Mouse (Mus musculus) megakaryocyte, embryonic 14.5 days (primary cell): Measurements from ENCODE around the gene Map2k1. TPM values are rescaled to one million over a fixed set of nuclear protein-coding genes. Genes with fewer than 3 reads are reported as not detected.
A peak's percentile ranks its signal among the peaks of the same experiment; 100 is the strongest.
"Not testable (repeated sequence)": the region's sequence is repeated elsewhere in the genome, so short reads cannot be mapped to it uniquely, and the experiment has no call there.

Source experiments
- H3K27me3 ChIP-seq: replicated peaks from 2 replicates; pipeline ENCODE3; 2012; ENCODE audit warnings: inconsistent platforms
- H3K36me3 ChIP-seq: replicated peaks from 2 replicates; pipeline ENCODE3; 2012; ENCODE audit warnings: low read length, inconsistent platforms, mixed read lengths
- H3K4me1 ChIP-seq: 2 replicates; pipeline ENCODE4 v1.6.1; 2012; ENCODE audit warnings: inconsistent platforms
- H3K4me3 ChIP-seq: replicated peaks from 2 replicates; pipeline ENCODE3; 2012; ENCODE audit warnings: moderate library complexity, mild to moderate bottlenecking, inconsistent platforms
- H3K9me3 ChIP-seq: 2 replicates; pipeline ENCODE4 v1.6.1; 2012; ENCODE audit warnings: inconsistent platforms
- FLI1 ChIP-seq: IDR thresholded peaks from 2 replicates; pipeline ENCODE4 v1.6.1; 2012; ENCODE audit warnings: low read length, inconsistent platforms, mixed read lengths
- GATA1 ChIP-seq: IDR thresholded peaks from 3 replicates; pipeline ENCODE4 v1.6.1; 2012; ENCODE audit warnings: mixed read lengths, low read length, inconsistent platforms, borderline replicate concordance
- polyA plus RNA-seq: library from polyadenylated mRNA; stranded (reverse); fragments of >175 nt; gene quantifications from 2 replicates; pipeline ENCODE4 v1.2.3, GENCODE M21; 2012; ENCODE audit warnings: low replicate concordance; ENCODE audit not compliant: insufficient read depth

The Map2k1 gene
- polyA plus RNA-seq, 1 experiment, result 36.7 TPM

- TF ChIP-seq FLI1, result no peak
- TF ChIP-seq GATA1, result no peak
- H3K36me3 ChIP-seq, result peaks cover 25% of the 10 kb centered on the region
- no peaks in the 10 kb centered on the region for H3K9me3 ChIP-seq
- peaks cover 71% of the 10 kb centered on the region for H3K4me1 ChIP-seq
- H3K27me3 ChIP-seq, result no peaks in the 10 kb centered on the region
- H3K4me3 ChIP-seq, result no peak overlapping the region
Observed at GRCm38 (mm10) chr9:64219305-64219704, 34.1 kb downstream of the Map2k1 start.

- Histone ChIP-seq H3K27me3 (no peaks in the 10 kb centered on the region), H3K4me3 (no peak overlapping the region), H3K36me3 (peaks cover 31% of the 10 kb centered on the region), H3K9me3 (no peaks in the 10 kb centered on the region), H3K4me1 (peaks cover 67% of the 10 kb centered on the region)
- no peak for TF ChIP-seq FLI1
- TF ChIP-seq GATA1, result no peak
Observed at GRCm38 (mm10) chr9:64217887-64218286, 35.5 kb downstream of the Map2k1 start.

DNA sequence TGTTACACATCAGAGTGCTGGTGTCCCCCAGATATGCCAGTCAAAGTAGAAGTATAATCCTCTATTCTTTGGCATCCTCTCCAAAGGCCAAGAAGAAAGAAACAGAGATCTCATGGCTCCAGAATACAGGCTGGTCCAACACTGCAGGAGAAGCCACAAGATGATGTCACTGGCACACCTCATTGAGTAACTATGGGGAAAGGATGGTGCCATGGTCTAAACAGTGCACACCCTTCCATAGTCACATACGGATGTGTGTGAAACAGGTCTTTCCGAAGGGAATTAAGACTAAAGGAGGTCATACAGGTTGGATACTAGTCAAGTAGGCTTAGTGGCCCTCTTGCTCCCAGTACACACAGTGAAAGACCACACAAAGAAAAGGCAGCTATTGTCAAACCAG, 36.8 kb downstream of the Map2k1 start:
- H3K4me1 ChIP-seq, result peaks cover 62% of the 10 kb centered on the region
- TF ChIP-seq FLI1 (no peak), GATA1 (no peak)
- peaks cover 42% of the 10 kb centered on the region for H3K36me3 ChIP-seq
- H3K27me3 ChIP-seq, result no peaks in the 10 kb centered on the region
- no peaks in the 10 kb centered on the region for H3K9me3 ChIP-seq
- H3K4me3 ChIP-seq, result peak overlapping the region; percentile 34

DNA sequence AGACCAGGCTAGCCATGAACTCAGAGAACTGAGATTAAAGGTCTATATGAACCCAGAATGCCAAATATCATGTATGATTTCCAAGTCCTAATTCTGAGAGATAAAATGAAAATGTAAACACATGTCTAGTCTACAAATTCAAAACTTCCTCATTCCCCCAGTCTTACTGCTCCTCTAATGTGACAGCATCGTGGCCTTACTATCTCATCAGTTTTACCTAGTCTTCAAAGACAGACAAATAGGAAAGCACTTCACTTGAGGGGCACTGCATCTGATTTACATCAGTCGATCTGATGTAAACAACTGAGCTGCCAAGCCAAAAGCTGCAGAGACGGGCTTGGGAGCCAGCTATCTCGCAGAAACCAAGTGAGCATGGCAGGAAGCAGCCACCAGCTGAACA, 37.3 kb downstream of the Map2k1 start:
- Histone ChIP-seq H3K36me3 (peaks cover 45% of the 10 kb centered on the region), H3K9me3 (no peaks in the 10 kb centered on the region), H3K27me3 (no peaks in the 10 kb centered on the region), H3K4me1 (peaks cover 59% of the 10 kb centered on the region), H3K4me3 (no peak overlapping the region)
- TF ChIP-seq GATA1 (no peak), FLI1 (no peak)

GRCm38 (mm10) chr9:64214452-64214851, 39.0 kb downstream of the Map2k1 start:
- Histone ChIP-seq H3K36me3 (peaks cover 60% of the 10 kb centered on the region), H3K9me3 (no peaks in the 10 kb centered on the region), H3K4me1 (peaks cover 59% of the 10 kb centered on the region), H3K27me3 (no peaks in the 10 kb centered on the region), H3K4me3 (no peak overlapping the region)
- TF ChIP-seq GATA1 (no peak), FLI1 (no peak)

- Histone ChIP-seq H3K4me3 (no peak overlapping the region), H3K4me1 (peaks cover 37% of the 10 kb centered on the region), H3K27me3 (no peaks in the 10 kb centered on the region), H3K9me3 (no peaks in the 10 kb centered on the region), H3K36me3 (peaks cover 93% of the 10 kb centered on the region)
- TF ChIP-seq FLI1, result no peak
- TF ChIP-seq GATA1, result no peak
Observed at GRCm38 (mm10) chr9:64207509-64208084, 45.8 kb downstream of the Map2k1 start.

DNA sequence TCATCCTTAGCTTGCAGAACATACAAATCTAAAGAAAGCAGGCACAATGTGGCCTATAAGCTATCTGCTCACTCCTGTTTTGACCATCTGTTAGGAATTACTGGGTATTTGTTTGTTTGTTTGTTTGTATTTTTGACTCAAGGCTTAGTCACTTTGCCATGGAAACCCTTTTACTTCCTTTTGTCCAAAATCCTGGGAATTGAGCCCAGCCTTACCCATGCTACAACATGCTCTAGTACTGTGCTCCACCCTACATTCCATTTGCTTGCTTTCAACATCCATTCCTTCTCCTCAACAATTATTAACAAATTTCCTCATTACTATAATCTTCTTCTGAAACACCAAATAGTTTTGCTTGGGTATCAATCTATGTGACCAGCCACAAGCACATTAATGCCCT, 50.6 kb downstream of the Map2k1 start:
- TF ChIP-seq FLI1 (no peak), GATA1 (no peak)
- H3K4me1 ChIP-seq, result peaks cover 10% of the 10 kb centered on the region
- H3K27me3 ChIP-seq, result no peaks in the 10 kb centered on the region
- H3K9me3 ChIP-seq, result no peaks in the 10 kb centered on the region
- H3K36me3 ChIP-seq, result peaks cover 92% of the 10 kb centered on the region
- no peak overlapping the region for H3K4me3 ChIP-seq

GRCm38 (mm10) chr9:64202331-64202730, 51.1 kb downstream of the Map2k1 start:
- no peaks in the 10 kb centered on the region for H3K9me3 ChIP-seq
- peaks cover 92% of the 10 kb centered on the region for H3K36me3 ChIP-seq
- no peaks in the 10 kb centered on the region for H3K27me3 ChIP-seq
- no peak overlapping the region for H3K4me3 ChIP-seq
- peaks cover 10% of the 10 kb centered on the region for H3K4me1 ChIP-seq
- TF ChIP-seq FLI1 (no peak), GATA1 (no peak)

DNA sequence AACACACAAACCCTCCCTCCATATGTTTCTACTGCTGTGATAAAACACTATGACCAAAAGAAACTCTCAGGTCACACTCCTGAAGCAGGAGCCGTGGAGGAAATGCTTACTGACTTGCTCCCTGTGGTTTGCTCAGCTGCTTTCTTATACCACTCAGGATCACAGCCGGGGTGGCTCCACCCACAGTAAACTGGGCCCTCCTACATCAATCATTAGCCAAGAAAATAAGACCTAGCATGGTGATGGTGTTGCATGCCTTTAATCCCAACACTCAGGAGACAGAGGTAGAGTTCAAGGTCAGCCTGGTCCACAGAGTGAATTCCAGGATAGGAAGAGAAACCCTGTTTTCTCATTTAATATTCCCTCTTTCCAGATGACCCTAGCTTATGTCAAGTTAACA, 53.5 kb downstream of the Map2k1 start:
- peaks cover 91% of the 10 kb centered on the region for H3K36me3 ChIP-seq

GRCm38 (mm10) chr9:64198763-64199418, 54.5 kb downstream of the Map2k1 start:
- H3K27me3 ChIP-seq, H3K9me3 ChIP-seq, H3K4me3 ChIP-seq: not testable (repeated sequence)
- peaks cover 10% of the 10 kb centered on the region for H3K4me1 ChIP-seq
- peaks cover 94% of the 10 kb centered on the region for H3K36me3 ChIP-seq

More for the DNA sequence above, 53.5 kb downstream of the Map2k1 start:
- no peaks in the 10 kb centered on the region for H3K9me3 ChIP-seq
- H3K4me1 ChIP-seq, result peaks cover 10% of the 10 kb centered on the region
- no peak for TF ChIP-seq FLI1
- TF ChIP-seq GATA1, result no peak
- no peaks in the 10 kb centered on the region for H3K27me3 ChIP-seq
- no peak overlapping the region for H3K4me3 ChIP-seq

DNA sequence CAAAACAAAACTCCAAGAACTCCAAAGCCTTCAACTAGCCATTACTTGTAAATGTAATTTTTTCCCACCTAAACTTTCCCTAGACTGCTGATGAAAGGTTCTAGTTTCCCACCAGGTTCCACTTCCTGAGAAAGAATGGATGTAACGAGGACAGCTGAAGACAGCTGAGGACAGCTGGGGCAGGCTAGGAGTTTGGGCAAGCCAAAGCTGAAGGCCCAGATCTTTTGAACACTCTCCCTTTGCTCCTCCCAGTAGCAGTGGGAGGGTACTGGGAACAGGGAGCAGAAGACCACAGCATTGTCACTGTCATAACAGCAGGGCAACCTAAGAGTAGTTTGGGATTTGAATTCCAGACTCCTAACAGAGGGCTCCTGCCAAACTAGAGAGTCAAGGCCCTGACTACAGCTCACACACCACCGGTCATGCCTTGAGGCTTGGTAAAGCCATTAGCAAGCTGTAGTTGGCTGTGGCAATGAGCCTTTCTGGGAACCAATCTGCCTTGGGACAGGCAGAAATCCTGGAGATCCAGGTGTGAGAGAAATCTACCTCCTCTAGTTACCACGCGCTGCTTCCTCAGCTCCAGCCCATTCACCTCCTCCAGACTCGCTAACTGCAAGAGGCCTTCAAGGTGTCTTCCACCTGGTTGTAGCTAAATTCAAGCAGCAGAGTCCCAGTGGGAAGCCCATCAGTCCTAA, 55.2 kb downstream of the Map2k1 start:
- Histone ChIP-seq H3K36me3 (peaks cover 94% of the 10 kb centered on the region), H3K4me1 (peaks cover 10% of the 10 kb centered on the region), H3K27me3 (no peaks in the 10 kb centered on the region), H3K9me3 (no peaks in the 10 kb centered on the region), H3K4me3 (no peak overlapping the region)
- TF ChIP-seq FLI1, result no peak
- no peak for TF ChIP-seq GATA1
